Mouse (Mus musculus) retina, adult 2 months (tissue): ENCODE results near the gene Gal3st3.

Source experiments
- DNase-seq: peaks from one replicate; pipeline ENCODE4 v3.0.0-alpha.2; 2012; ENCODE audit warnings: low read depth, low spot score

Gal3st3 gene

DNA sequence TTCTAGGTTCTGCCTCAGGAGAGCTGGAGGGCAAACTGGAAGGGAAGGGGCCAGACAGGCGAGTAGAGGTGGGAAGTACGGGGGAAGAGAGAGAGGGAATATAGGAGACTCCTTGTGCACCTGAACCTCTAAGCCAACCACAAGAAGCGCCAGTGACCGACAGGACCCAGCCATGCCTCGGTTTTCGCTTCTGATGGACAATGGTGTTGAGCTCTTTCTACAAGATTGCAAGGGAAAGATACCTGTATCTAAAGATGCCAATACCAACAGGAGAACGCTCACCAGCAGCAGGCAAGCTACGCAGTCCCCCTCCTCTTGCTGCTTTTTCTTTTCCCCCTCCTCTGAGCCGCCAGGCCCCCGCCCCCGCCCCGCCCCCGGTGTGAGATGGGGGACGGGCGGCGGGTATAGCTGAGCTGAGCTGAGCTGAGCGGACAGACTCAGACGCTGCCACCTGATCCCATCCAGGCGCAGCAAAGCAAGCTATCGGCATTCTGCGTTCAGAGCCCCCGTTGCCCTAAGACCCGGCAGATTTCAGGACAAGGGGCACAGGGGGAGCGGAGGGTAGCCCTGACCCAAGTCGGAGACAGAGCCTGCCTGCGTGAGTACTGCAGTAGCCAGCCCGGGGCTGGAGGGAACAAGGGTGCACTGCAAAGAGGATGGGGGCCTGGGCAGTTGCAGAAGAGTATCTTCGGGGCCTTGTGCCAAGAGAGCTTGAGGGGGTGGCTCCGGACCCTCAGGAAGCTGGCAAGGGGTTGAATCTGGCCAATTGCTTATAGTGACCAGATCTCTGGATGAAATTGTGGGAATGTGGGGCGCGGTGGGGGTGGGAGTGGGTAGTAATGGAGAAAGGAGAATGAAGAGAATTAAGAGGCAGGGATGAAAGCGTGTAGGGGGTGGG lies at the start of gene Gal3st3:
Gene Gal3st3, plus strand, starts transcription at position 429 of the 898 bp plus-strand sequence.
- no peak for DNase-seq

DNA sequence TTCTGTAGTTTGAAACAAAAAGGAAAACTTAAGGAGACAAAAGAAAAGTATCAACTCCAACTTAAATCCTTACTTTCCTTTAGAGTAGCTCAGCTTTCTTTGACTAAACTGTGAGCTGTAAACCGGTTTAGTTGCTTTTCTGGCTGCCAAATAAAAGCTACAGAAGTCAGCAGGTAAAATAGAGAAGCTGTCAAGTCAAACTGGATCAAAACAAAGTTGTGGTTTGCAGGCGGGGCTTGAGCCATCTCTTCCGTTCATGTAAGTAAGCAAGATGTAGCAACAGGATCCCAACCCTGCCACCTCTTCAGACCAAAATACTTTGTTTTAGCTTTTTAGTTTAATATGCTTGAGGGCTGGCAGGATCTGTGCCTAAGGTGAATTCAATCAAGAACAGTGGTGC lies 41.0 kb upstream of the Gal3st3 start:
- DNase-seq: no peak

DNA sequence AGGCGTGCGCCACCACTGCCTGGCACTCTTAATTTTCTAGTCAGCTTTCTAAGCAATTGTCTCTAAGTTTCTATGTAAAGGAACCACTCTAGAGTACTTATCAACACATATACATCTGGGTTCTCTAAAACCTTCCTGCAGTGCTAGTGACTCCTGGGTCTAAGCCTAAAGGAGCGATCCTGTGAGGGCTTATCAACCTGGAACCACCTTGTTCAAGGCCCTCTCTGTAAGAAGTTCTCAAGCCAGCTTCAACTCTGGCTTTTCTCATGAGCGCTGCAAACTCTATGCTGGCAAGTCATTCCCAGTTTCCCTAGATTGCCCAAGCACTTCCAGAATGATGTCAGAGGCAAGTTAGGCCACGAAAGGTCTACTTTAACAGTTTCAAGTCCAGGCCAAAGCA lies 31.1 kb upstream of the Gal3st3 start:
- no peak for DNase-seq

DNA sequence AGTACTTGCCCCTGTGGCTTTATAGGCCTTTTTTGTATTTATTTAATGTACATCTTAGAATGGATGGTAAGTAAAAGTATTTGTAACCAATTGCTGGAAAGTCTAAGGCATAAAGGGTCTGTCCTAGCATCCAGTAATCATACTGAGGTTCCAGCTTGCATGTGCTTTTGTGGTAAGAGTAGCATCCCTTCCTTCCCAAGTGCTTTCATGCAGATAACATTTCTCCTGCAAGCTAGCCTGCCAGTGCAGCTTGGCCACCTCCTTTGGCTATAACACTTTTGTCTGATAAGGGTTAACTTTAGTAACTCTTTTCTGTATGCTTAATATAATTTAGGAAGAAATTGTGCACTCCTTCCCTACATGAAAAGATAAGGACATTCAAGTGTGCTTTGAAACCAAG lies 30.1 kb upstream of the Gal3st3 start:
- no peak for DNase-seq

DNA sequence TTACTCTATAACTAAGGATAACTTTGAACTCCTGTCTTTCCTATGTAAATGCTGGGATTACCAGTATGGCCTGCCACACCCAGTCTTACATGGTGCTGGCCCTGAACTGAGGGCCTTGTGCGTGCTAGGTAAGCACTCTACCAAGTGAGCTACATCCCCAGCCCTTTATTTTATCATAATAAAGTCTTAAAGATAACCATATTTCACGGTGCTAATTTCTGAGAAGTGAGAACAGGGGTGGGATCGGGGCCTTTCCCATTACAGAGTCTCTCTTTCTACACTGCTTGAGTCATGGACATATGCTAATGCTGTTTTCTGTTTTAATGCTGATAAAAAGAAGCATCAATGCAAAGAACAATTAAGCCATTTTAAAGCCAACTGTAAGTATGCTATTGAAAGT lies 29.3 kb upstream of the Gal3st3 start:
- no peak for DNase-seq

DNA sequence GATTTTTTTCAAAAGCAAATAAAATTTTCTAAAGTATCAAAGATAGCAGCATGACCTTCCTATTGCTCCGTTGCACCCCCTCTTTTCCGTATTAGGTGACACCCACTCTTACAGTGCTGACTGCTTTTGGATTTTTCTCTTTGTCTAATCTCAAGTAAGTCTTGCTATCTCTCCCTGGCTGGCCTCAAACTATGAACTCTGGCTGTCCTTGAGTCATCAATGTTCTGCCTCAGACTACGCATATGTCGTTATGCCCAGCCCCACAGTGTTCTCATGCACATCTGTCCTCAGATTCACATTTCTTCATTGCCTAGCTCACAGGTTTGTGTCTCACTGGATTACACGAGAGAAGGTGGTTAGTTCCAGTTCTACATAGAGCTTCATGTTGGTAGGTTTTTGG lies 28.7 kb upstream of the Gal3st3 start:
- DNase-seq: no peak

DNA sequence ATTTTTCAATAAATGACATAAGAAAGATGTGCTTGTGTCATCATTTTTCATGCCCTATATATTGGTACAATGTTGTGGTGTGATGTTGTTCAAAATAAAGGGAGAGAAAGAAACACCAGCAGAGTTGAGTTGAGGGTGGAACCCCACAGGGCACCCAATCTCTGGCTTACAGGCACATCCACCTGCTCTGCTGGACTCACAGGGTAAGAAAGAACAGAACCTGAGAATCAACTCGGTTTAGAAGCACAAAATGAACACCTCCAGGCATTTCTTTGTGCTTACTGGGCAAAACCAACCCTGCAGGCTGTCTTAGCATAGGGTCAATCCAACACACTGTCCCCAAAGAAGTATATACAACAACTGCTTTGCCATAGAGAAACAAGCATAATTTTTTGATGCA lies 26.7 kb upstream of the Gal3st3 start:
- no peak for DNase-seq

DNA sequence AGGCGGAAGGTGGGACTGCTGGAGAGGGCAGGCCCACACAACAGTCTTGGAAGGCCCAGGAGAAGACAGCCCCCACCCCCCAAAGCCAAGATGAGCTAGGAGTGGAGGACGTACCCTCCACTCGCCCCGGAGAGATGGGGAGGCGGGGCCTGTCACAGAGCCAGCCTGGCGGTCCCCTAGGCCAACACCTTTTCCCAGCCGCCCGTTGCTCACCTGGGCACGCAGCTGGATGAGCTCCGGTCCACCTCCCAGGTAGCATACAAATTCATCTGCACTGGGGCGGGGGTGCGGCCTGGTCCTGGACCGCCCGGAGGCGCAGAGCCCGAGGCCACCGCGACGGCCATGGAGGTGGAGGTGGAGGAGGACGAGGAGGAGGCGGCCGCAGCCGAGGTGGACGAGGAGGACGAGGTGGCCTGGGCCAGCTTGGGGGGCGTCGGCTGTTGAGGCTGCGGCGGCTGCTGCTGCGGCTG lies 25.8 kb upstream of the Gal3st3 start:
- DNase-seq: no peak

DNA sequence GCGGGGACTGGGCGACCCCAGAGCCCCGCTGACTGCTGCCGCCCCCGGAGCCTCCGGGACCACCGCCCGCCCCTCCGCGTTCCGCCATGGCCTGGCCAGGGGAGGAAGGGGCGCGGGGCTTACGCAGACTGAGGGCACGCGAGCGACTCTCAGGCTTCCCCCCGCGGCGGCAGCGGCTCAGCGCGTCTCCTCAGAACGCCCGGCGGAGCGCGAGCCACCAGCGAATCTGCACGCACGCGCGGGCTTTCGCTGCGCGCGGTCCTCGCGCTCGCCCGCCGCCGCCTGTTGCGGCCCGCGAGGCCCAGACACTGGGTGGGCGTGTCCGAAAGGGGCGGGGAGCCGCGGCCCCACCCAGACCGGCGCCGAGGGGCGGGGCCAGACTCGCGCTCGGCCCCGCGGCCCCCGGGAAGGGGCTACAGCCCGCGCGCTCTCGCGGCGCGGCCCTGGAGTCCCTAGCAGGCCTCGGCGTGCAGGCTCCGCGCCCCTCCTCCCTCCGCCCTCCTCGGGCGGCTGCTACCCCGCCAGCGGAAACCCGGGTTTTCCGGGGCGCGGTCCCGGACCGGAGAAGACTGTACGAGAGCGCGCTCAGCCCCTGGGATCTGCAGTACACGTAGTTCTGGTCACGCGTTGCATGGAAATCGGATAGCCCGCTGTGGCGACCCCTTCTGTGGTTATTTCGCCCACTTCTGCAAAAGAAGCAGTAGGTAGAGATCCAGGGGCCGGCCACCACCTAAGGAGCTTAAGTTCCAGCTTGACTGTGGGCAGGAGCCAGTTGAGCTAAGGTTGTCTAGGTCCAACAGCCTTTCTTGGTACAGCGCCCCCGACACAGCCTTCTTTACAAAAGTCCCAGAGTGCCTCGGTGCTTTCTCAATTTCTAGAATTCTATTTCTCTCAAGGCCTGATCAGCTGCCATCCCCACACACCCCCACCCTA lies 25.1 kb upstream of the Gal3st3 start, which contains the start of gene Pacs1:
Gene Pacs1, minus strand, starts transcription at position 319 of the 933 bp plus-strand sequence.
- DNase-seq: peak; percentile 73

DNA sequence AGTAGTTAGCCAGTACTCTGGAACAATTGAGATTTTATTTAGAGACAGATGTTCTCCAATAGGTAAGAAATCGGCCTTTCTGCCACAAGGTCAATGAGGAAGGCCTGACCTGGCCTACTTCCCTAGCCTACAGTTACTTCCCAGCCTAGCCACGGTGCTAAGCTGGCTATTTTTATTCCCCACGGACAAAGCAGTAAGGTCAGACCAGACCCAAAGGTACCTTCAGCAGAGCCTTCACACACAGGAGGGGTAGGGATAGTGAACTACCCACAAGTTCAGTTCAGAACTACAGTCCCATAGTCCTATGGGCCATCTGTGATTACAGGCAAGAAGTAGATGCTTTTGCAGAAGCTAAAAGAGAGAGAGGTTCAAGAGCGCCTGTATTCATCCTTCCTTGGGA lies 24.2 kb upstream of the Gal3st3 start:
- DNase-seq: no peak

DNA sequence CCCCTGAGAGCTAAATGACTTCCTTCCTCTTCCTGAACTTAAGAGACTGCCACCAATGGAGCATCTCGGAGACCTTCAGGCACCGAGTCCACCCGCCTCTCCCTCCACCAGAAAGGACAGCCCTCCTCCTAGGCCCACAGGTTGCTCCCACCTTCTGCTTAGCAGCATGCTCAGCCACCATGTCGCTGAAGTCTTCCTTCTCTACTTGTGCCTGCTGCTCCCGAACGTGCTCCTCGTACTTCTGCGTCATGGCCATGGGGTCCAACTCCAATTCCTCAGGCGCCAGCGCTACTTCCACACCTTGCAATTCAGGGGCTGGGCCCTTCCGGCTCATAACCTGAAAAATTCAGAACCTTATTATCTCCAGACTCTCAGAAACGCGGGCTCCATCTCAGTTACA lies 23.5 kb upstream of the Gal3st3 start:
- DNase-seq: no peak

DNA sequence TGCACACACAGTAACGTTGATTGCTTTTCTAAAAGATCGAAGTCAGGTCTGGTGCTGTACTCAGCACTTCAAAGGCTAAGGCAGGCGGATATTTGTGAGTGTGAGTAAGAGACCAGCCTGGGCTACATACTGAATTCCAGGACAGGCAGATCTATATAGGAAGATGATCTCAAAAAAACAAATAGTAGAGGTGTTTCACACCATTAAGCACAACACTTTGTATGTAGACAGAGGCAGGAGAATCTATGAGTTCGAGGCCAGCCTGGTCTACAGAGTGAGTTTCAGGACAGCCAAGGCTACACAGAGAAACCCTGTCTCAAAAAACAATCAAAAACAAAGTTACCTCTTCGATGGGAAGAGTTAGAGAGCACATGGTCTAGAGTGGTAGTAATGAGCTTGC lies 22.4 kb upstream of the Gal3st3 start:
- DNase-seq: no peak

DNA sequence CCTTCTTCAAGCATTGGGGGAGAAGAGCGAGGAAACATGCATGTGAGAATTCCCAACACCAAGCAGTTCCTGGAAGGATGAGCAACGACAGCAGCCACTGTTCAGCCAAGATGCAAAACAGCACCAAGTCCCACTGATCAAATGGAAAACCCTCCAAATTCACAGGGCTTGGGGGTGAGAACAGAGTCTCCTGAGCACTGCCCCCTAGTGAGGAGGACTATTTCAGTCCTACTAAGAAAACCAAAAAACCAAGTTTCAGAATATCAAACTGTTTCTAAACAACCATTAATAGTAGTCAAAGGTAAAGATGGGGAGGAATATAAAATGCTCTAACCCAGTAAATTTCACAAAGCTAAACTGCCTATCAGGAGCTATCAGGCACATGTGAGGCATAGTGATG lies 21.6 kb upstream of the Gal3st3 start:
- no peak for DNase-seq

DNA sequence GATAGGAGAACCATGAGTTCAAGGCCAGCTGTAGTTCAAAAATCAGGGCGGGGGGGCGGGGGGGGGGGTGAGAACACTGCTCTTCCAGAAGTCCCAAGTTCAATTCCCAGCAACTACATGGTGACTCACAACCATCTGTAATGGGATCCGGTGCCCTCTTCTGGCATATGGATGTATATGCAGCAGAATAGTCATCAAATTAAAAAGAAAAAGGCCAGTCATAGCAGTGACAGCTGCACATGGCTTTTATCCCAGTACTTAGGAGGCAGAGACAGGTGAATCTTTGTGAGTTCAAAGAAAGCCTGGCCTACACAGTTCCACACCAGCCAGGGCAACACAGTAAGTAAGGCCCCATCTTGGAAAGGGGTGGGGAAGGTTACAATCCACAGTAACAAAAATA lies 21.0 kb upstream of the Gal3st3 start:
- no peak for DNase-seq

DNA sequence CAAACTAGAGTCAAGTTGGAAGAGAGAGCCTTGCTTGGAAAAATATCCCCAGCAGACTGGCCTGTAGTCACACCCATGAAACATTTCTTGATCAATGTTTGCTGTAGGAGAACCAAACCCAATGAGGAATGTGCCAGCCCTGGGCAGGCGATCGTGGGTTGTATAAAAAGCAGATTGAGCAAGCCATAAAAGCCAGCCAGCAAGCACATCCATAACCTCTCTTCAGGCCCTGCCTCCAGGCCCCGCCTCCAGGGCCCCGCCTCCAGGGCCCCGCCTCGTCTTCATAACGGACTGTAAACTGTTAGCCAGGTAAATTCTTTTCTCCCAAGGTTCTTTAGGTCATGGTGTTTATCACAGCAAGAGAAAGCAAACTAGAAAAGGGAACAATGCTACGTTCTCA lies 19.8 kb upstream of the Gal3st3 start:
- DNase-seq: no peak

DNA sequence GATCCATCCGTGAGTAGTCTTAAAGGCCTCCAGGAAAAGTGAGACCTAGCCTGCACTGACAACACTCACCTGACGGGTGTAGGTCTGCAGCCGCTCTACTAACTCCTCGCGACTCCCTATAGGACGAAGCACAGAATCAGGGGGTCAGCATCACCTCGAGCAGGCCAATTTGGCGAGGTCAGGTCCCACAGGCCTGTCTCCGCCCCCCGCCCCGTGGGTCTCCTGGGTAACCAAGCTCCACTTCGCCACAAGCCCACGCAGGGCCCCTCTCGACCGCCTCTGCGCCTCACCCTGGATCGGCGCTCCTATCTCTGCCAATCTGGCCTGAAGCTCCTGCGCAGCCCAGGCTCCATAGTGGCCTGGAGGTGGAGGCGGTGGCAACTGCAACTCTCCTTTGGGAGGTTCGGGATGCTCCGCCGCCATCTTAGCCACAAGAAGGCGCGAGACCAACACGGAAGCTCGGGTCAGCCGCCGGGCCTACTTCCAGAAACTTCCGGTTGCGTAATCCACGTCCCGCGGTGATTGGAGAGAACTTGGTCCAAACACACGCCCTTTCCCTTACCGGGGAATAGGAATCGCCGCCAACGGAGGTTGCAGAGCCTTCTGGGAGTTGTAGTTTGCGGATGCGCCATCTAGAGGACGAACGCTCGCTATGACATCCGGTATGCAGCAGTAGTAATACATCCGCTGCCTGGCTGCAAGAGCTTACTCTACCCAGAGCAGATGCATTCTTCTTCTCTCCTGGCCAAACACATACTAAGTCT lies 3.0 kb upstream of the Gal3st3 start, which contains the start of gene Sf3b2:
Gene Sf3b2, minus strand, starts transcription at position 484 of the 764 bp plus-strand sequence.
- DNase-seq: peak; percentile 99

DNA sequence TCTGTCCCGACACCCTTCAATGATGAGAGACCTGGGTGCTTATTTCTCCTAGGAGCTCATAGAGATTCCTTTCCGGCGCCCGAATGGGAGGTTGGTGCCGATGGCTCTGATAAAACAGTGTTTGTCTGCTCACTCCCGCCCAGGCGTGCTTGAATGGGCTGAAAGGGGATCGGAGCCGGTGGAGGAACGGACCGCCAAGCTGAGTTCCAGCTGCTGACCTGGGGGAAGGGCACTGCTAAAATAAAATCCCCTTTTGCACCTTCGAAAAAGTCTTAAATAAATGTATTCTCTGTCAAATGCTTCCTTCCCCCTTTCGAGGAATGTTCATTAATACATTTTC lies 2.4 kb upstream of the Gal3st3 start:
- no peak for DNase-seq

DNA sequence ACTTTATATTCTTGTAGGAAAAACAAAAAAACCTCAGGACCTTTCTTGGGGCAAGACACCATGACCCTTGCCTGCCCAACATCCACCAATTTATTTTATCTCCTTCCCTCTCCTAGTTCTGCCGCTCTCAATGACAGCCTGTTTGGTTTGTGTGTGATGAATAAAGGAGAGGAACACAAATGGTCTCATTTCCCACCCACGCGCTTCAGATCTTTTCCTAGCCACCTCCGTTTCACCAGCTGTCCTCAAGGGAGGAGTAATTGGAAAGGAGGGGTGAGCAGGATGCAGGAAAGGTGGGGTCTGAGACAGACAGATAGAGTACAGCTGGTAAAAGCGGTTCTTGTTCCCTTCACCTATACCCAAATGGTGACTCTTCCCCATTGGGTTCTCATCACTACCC lies 1.5 kb upstream of the Gal3st3 start:
- DNase-seq: no peak

DNA sequence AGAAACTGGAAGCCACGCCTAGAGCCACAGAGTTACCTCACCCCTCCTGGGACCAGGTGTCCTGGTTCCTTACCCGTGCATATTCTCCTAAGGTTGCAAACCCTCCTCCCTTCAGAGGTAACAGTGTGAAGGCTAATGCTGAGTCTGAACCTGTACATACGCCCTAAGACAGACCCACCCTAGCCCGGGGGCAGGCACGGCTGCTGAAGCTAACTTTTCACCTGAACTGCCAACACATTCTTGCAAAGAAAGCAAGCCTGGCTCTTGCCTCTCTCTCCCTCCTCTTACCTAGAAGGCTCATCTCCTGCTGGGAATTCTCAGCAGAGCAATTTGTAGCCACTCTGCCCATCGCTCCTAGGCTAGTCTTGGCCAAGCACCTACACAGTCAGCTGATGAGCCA lies 2.5 kb downstream of the Gal3st3 start:
- no peak for DNase-seq

DNA sequence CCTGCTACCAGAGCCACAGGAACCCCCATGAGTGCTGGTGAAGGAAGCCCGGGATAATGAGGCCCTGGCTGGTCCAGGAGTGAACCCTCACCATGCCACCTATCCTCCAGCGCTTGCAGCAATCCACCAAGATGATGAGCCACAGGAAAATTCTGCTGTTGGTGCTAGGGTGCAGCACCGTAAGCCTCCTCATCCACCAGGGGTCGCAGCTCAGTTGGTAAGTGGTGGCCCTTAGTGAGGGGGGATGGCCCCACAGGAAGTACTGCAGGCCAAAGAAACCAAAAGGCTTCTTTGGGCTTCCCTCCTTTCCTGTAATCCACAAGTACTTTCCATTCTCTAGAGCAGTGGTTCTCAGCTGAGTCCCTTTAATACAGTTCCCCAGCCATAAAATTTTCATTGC lies 4.3 kb downstream of the Gal3st3 start:
- DNase-seq: no peak

DNA sequence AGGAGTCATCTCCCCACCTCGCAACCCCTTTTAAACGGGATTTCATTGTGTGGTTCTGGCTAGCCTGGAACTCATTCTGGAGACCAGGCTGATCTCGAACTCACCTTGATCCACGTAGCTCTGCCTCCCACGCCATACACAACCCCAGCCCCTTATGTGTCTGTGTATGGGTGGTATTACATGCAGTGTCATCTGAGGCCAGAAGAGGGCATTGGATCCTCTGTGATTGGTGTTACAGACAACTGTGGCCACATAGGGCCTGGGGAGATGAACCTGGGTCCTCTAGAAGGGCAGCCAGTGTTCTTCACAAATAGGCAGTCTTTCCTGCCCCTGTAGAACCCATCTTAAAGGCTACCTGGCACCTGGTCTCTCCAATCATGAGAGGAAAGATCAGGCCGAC lies 8.1 kb downstream of the Gal3st3 start:
- DNase-seq: no peak
